Mouse (Mus musculus) bone marrow, adult 2 months (tissue): ENCODE results near the gene Rgp1. TPM values are rescaled to one million over a fixed set of nuclear protein-coding genes. Genes with fewer than 3 reads are reported as not detected.

ENCODE experiments used
- H3K27ac ChIP-seq: fragments of 200-500 bp; 2 replicates; pipeline ENCODE4 v1.5.1; 2012; ENCODE audit warnings: low read depth, mild to moderate bottlenecking, control low read depth, inconsistent platforms, low read length; ENCODE audit not compliant: control insufficient read depth, poor library complexity, insufficient read depth
- H3K4me1 ChIP-seq: fragments of 200-500 bp; 2 replicates; pipeline ENCODE4 v1.6.1; 2011; ENCODE audit warnings: low read length; ENCODE audit not compliant: control insufficient read depth, insufficient read depth
- H3K4me3 ChIP-seq: fragments of 200-500 bp; replicated peaks from 2 replicates; pipeline ENCODE3; 2011; ENCODE audit warnings: mild to moderate bottlenecking, low read depth, low read length, control low read depth; ENCODE audit not compliant: control insufficient read depth
- CTCF ChIP-seq: fragments of 200-500 bp; IDR thresholded peaks from 2 replicates; pipeline ENCODE4 v1.5.1; 2011; ENCODE audit warnings: low read length, control low read depth; ENCODE audit not compliant: control insufficient read depth, insufficient read depth
- POLR2A ChIP-seq: fragments of 200-500 bp; IDR thresholded peaks from 2 replicates; pipeline ENCODE4 v1.6.1; 2011; ENCODE audit warnings: low read depth, mild to moderate bottlenecking, control low read depth, low read length, borderline replicate concordance; ENCODE audit not compliant: control insufficient read depth
- WGBS: fragments of 180-500 bp; shearing (Covaris S2); methylation state at CpG from one replicate; pipeline ENCODE4 v1.1.7; 2018; 5-methylcytosine and 5-hydroxymethylcytosine counted together
- polyA plus RNA-seq: library from polyadenylated mRNA; stranded (reverse); fragments of >200 nt; gene quantifications from 2 replicates; pipeline ENCODE4 v1.2.4, GENCODE M21; 2011; ENCODE audit warnings: low replicate concordance; ENCODE audit not compliant: missing spikeins, insufficient read depth, insufficient read length

The Rgp1 gene
- polyA plus RNA-seq, 1 experiment: 43.5 TPM

GRCm38 (mm10) chr4:43559519-43560242 is 18.8 kb upstream of the Rgp1 start:
- peaks cover 13% of the 10 kb centered on the region for H3K4me1 ChIP-seq

GRCm38 (mm10) chr4:43560243-43560611 is 18.3 kb upstream of the Rgp1 start:
- Histone ChIP-seq H3K4me1 (peaks cover 13% of the 10 kb centered on the region), H3K27ac (peak overlapping the region; percentile 67), H3K4me3 (peak overlapping the region; percentile 89)
- 2% methylated on average over 6 of the region's 6 CpGs for WGBS
- TF ChIP-seq CTCF (no peak), POLR2A (no peak)

More at GRCm38 (mm10) chr4:43559519-43560242, 18.8 kb upstream of the Rgp1 start:
- H3K27ac ChIP-seq: peak overlapping the region; percentile 67
- H3K4me3 ChIP-seq: peak overlapping the region; percentile 89
- no peak for TF ChIP-seq CTCF
- TF ChIP-seq POLR2A: no peak
- 8% methylated on average over 13 of the region's 13 CpGs for WGBS

- WGBS: 1% methylated on average over 2 of the region's 2 CpGs
- Histone ChIP-seq H3K27ac (peak overlapping the region; percentile 81), H3K4me3 (peak overlapping the region; percentile 72), H3K4me1 (peaks cover 13% of the 10 kb centered on the region)
- no peak for TF ChIP-seq POLR2A
- TF ChIP-seq CTCF: no peak
Measured at GRCm38 (mm10) chr4:43560976-43561375, 17.5 kb upstream of the Rgp1 start.

GRCm38 (mm10) chr4:43561436-43561996 is 17.0 kb upstream of the Rgp1 start:
- TF ChIP-seq CTCF (no peak), POLR2A (no peak)
- peaks cover 13% of the 10 kb centered on the region for H3K4me1 ChIP-seq
- under 1% methylated on average over 16 of the region's 16 CpGs for WGBS
- H3K4me3 ChIP-seq: peak overlapping the region; percentile 97
- peak overlapping the region; percentile 99 for H3K27ac ChIP-seq

GRCm38 (mm10) chr4:43561997-43562768 is 16.3 kb upstream of the Rgp1 start, which contains the start of the genes Creb3 and Tln1:
Gene Creb3, plus strand, starts transcription at chr4:43562332.
Gene Tln1, minus strand, starts transcription at chr4:43562691.
- Histone ChIP-seq H3K4me3 (peak within 1 kb of the TSS; percentile 97), H3K4me1 (peaks cover 13% of the 10 kb centered on the region), H3K27ac (peak within 1 kb of the TSS; percentile 99)
- TF ChIP-seq CTCF (no peak), POLR2A (no peak; the same call in 1 of the 2 replicates)
- under 1% methylated on average over 62 of the region's 62 CpGs for WGBS

- Histone ChIP-seq H3K4me1 (peaks cover 12% of the 10 kb centered on the region), H3K4me3 (peak overlapping the region; percentile 97), H3K27ac (peak overlapping the region; percentile 99)
- WGBS: 1% methylated on average over 22 of the region's 22 CpGs
- no peak for TF ChIP-seq CTCF
- TF ChIP-seq POLR2A: no peak
Measured at GRCm38 (mm10) chr4:43562769-43563600, 15.5 kb upstream of the Rgp1 start.

- peak overlapping the region; percentile 97 for H3K4me3 ChIP-seq
- H3K4me1 ChIP-seq: peaks cover 8% of the 10 kb centered on the region
- no peak overlapping the region for H3K27ac ChIP-seq
- TF ChIP-seq CTCF (no peak), POLR2A (no peak)
- 56% methylated on average over 4 of the region's 4 CpGs for WGBS
Measured at GRCm38 (mm10) chr4:43563601-43563875, 15.0 kb upstream of the Rgp1 start.
